Comparison of ENCODE assay signal across 8 mouse cellular contexts in genomic region chr2:151039726-151040125, GRCm38 (mm10). TPM values are rescaled to one million over a fixed set of nuclear protein-coding genes. Genes with fewer than 3 reads are reported as not detected.
DNase-seq lines count a peak whose midpoint lies in the region; ATAC-seq and TF ChIP-seq lines count a peak whose summit lies in the region.

No protein-coding gene starts in this region.

- peak overlapping the region; percentile 87 for H3K27ac ChIP-seq in gastrocnemius, adult 2 months
- peak overlapping the region; percentile 97 for H3K27ac ChIP-seq in limb, embryonic 10.5 days
- peak overlapping the region; percentile 77 for H3K27ac ChIP-seq in midbrain, embryonic 16.5 days (ENCODE audit: low read length)

- no peak for TF ChIP-seq CTCF in gastrocnemius, adult 2 months (IDR thresholded peaks at IDR 0.05)

- H3K4me3 ChIP-seq in gastrocnemius, adult 2 months, result peak overlapping the region; percentile 91
- peak overlapping the region; percentile 95 for H3K4me3 ChIP-seq in limb, embryonic 10.5 days
- H3K4me3 ChIP-seq in midbrain, embryonic 16.5 days (ENCODE audit: low read depth, low read length), result peak overlapping the region; percentile 79

- H3K4me1 ChIP-seq in limb, embryonic 10.5 days, result peaks cover 10% of the 10 kb centered on the region
- H3K4me1 ChIP-seq in midbrain, embryonic 16.5 days (ENCODE audit: control insufficient read depth, insufficient read depth, low read length), result peaks cover 17% of the 10 kb centered on the region

- peak; percentile 19 for ATAC-seq in CD4-positive, CD25-positive, alpha-beta regulatory T cell, adult 4 months
- ATAC-seq in erythroblast, adult 5-6 weeks (replicated peaks; ENCODE audit: low FRiP score, poor library complexity, severe bottlenecking), result peak; percentile 24
- ATAC-seq in midbrain, embryonic 16.5 days, result peak; percentile 56

- no peaks in the 10 kb centered on the region for H3K27me3 ChIP-seq in limb, embryonic 10.5 days (ENCODE audit: low read depth, poor library complexity, severe bottlenecking)
- H3K27me3 ChIP-seq in midbrain, embryonic 16.5 days (ENCODE audit: control insufficient read depth, insufficient read depth, low read depth, low read length), result no peaks in the 10 kb centered on the region

- 50% methylated on average over 8 of the region's 8 CpGs for WGBS in limb, embryonic 10.5 days
- 36% methylated on average over 8 of the region's 8 CpGs for WGBS in midbrain, embryonic 16.5 days

- H3K9me3 ChIP-seq in limb, embryonic 10.5 days (replicated peaks), result no peaks in the 10 kb centered on the region
- H3K9me3 ChIP-seq in midbrain, embryonic 16.5 days (replicated peaks; ENCODE audit: control insufficient read depth, low read length, poor library complexity, severe bottlenecking), result no peaks in the 10 kb centered on the region

- intact Hi-C loops in gastrocnemius, adult 2 months (cut with DNase I), result loop anchor here (2.0 kb wide), 1 partner anchor 129 kb away; no protein-coding TSS in a partner anchor

- H3K36me3 ChIP-seq in limb, embryonic 10.5 days, result no peaks in the 10 kb centered on the region
- H3K36me3 ChIP-seq in midbrain, embryonic 16.5 days (ENCODE audit: control insufficient read depth, insufficient read depth, low read length), result no peaks in the 10 kb centered on the region

- DNase-seq in gastrocnemius, adult 2 months, result no peak
- DNase-seq in gastrocnemius, adult 8-10 months (ENCODE audit: low spot score in 2 of 2), result no peak
- no peak for DNase-seq in limb, embryonic 10.5 days (ENCODE audit: low spot score)
- DNase-seq in layer of hippocampus, adult 9-10 months (ENCODE audit: low spot score), result no peak
- no peak for DNase-seq in thymus, adult 18-20 months

- peak overlapping the region; percentile 60 for H3K4me2 ChIP-seq in midbrain, embryonic 16.5 days (ENCODE audit: low read length)

- peak overlapping the region; percentile 88 for H3K9ac ChIP-seq in midbrain, embryonic 16.5 days (ENCODE audit: low read depth, low read length)

RNA-seq across cellular contexts. Expression of gene Nanp, which starts 0.5 kb away (rescaled TPM):
- 1 to 10 TPM; 2.6 to 3.8 TPM for total RNA-seq in gastrocnemius, adult 2 months (2021)
- 1 to 10 TPM; 2.6 to 3.8 (median 3.2) TPM for total RNA-seq in gastrocnemius, adult 8-10 months (2022)
- 10 to 100 TPM; 28.1 to 30.3 TPM for polyA plus RNA-seq in CD4-positive, CD25-positive, alpha-beta regulatory T cell, adult 4 months (2017; shearing (Covaris generic))
- 22.1 and 31.6 TPM in 2 replicates for total RNA-seq in erythroblast, adult 5-6 weeks (2015; ENCODE audit: low replicate concordance)
- total RNA-seq in erythroblast, adult 5-6 weeks (2017; ENCODE audit: low replicate concordance), result 16.5 and 43.2 TPM in 2 replicates
- 53.8 and 54.4 TPM in 2 replicates for polyA plus RNA-seq in limb, embryonic 10.5 days (2016; fragmentation: Nextera tagmentation; extraction: Ambion mirVana)
- polyA plus RNA-seq in midbrain, embryonic 16.5 days (2015; fragmentation: Nextera tagmentation; extraction: Ambion mirVana), result 35.6 and 37.0 TPM in 2 replicates

RNA-seq across cellular contexts. Expression of gene Ninl, which starts 0.5 kb away (rescaled TPM):
- under 1 TPM; 0.50 to 0.51 TPM for total RNA-seq in gastrocnemius, adult 2 months (2021)
- under 1 TPM in 2 of 4 experiments, not detected in 2; 0.22 to 0.65 TPM for total RNA-seq in gastrocnemius, adult 8-10 months (2022)
- under 1 TPM; 0.23 to 0.37 TPM for polyA plus RNA-seq in CD4-positive, CD25-positive, alpha-beta regulatory T cell, adult 4 months (2017; shearing (Covaris generic))
- total RNA-seq in erythroblast, adult 5-6 weeks (2015; ENCODE audit: low replicate concordance), result 16.9 and 21.9 TPM in 2 replicates
- total RNA-seq in erythroblast, adult 5-6 weeks (2017; ENCODE audit: low replicate concordance), result 71.1 and 103 TPM in 2 replicates
- polyA plus RNA-seq in limb, embryonic 10.5 days (2016; fragmentation: Nextera tagmentation; extraction: Ambion mirVana), result 21.5 and 22.6 TPM in 2 replicates
- polyA plus RNA-seq in midbrain, embryonic 16.5 days (2015; fragmentation: Nextera tagmentation; extraction: Ambion mirVana), result 3.8 and 4.8 TPM in 2 replicates

RNA-seq across cellular contexts. Expression of gene Gm14151, which starts 52.4 kb away (rescaled TPM):
- total RNA-seq in gastrocnemius, adult 2 months (2021), result not detected
- total RNA-seq in gastrocnemius, adult 8-10 months (2022), result not detected
- not detected for polyA plus RNA-seq in CD4-positive, CD25-positive, alpha-beta regulatory T cell, adult 4 months (2017; shearing (Covaris generic))
- not detected in 2 replicates for total RNA-seq in erythroblast, adult 5-6 weeks (2015; ENCODE audit: low replicate concordance)
- not detected in 2 replicates for total RNA-seq in erythroblast, adult 5-6 weeks (2017; ENCODE audit: low replicate concordance)
- polyA plus RNA-seq in limb, embryonic 10.5 days (2016; fragmentation: Nextera tagmentation; extraction: Ambion mirVana), result not detected in 2 replicates
- not detected in 2 replicates for polyA plus RNA-seq in midbrain, embryonic 16.5 days (2015; fragmentation: Nextera tagmentation; extraction: Ambion mirVana)

RNA-seq across cellular contexts. Expression of gene Gm14147, which starts 58.3 kb away (rescaled TPM):
- not detected for total RNA-seq in gastrocnemius, adult 2 months (2021)
- not detected for total RNA-seq in gastrocnemius, adult 8-10 months (2022)
- polyA plus RNA-seq in CD4-positive, CD25-positive, alpha-beta regulatory T cell, adult 4 months (2017; shearing (Covaris generic)), result not detected
- not detected in 2 replicates for total RNA-seq in erythroblast, adult 5-6 weeks (2015; ENCODE audit: low replicate concordance)
- 0.56 TPM in 1 of 2 replicates, not detected in the other for total RNA-seq in erythroblast, adult 5-6 weeks (2017; ENCODE audit: low replicate concordance)
- polyA plus RNA-seq in limb, embryonic 10.5 days (2016; fragmentation: Nextera tagmentation; extraction: Ambion mirVana), result not detected in 2 replicates
- not detected in 2 replicates for polyA plus RNA-seq in midbrain, embryonic 16.5 days (2015; fragmentation: Nextera tagmentation; extraction: Ambion mirVana)

Comparison
In these comparisons a context has a peak if more than half of its experiments do, and no peak if none do; other contexts are left out.
1. RNA of gene Ninl, which starts 0.5 kb away (total RNA-seq): 16.9 to 103 TPM in erythroblast, adult 5-6 weeks; 0.50 to 0.51 TPM in gastrocnemius, adult 2 months and 0.22 to 0.65 TPM in gastrocnemius, adult 8-10 months; every median in the first group is over 10 times any median in the second.
2. Peak in every context shown above with its lines, with median percentiles within 50 percentile points of each other: H3K27ac ChIP-seq, H3K4me3 ChIP-seq and ATAC-seq.